Mouse (Mus musculus): ENCODE data around the gene Dnm3.

DNA sequence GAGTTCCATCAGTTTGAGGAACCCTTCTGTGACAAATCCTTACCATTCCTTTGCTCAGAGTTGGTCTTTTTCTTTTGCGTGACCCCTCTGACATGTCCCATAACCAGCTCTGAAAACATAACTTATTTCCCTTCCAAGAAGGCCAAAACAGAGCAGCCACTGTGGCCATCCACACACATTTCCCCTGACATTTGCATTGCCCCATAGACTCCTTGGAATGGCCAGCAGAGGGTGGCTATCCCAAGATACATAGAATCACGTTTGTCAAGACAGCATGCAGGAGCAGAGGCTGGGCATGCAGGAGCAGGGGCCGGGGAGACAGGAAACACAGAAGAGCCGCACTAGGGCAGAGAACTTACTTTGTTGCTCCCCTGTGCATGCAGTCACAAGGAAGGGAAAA, 402.4 kb downstream of the Dnm3 start:
- TF ChIP-seq CTCF (IDR thresholded peaks at IDR 0.05 in 2 of 3, conservative IDR thresholded peaks at IDR 0.05 in 1 of 3; ENCODE audit: control insufficient read depth in 1 of 3, insufficient read depth in 1 of 3, low read depth in 2 of 3, low read length in 3 of 3, poor library complexity in 1 of 3, severe bottlenecking in 1 of 3) (no peak), EP300 (IDR thresholded peaks at IDR 0.05; ENCODE audit: low read depth in 1 of 2, low read length in 2 of 2) (no peak), UBTF (IDR thresholded peaks at IDR 0.05; ENCODE audit: borderline replicate concordance, insufficient read depth, low read depth, low read length) (no peak), MAX (IDR thresholded peaks at IDR 0.05; ENCODE audit: low read length) (no peak), TBP (IDR thresholded peaks at IDR 0.05; ENCODE audit: low read depth, low read length) (no peak), GATA1 (IDR thresholded peaks at IDR 0.05; ENCODE audit: low read depth, low read length) (no peak)
